Mouse (Mus musculus): ENCODE results near the gene Fam81b. TPM values are rescaled to one million over a fixed set of nuclear protein-coding genes. Genes with fewer than 3 reads are reported as not detected.

Gene Fam81b
- polyA plus RNA-seq, 1 experiment from 2014 or later = not detected

GRCm38 (mm10) chr13:76250092-76250491, 54.8 kb downstream of the Fam81b start:
- H3K4me2 ChIP-seq = no peak overlapping the region
- no peak overlapping the region for H3K4me3 ChIP-seq (ENCODE audit: low read depth, low read length)
- no peaks in the 10 kb centered on the region for H3K4me1 ChIP-seq (ENCODE audit: insufficient read depth)
- no peaks in the 10 kb centered on the region for H3K36me3 ChIP-seq (ENCODE audit: insufficient read depth)
- no peak for ATAC-seq (ENCODE audit: insufficient read depth)
- H3K9ac ChIP-seq = no peak overlapping the region
- TF ChIP-seq CTCF (IDR thresholded peaks at IDR 0.05; ENCODE audit: low read depth) = no peak
- H3K27me3 ChIP-seq (ENCODE audit: insufficient read depth, low read length) = no peaks in the 10 kb centered on the region
- WGBS = 63% methylated on average over 7 of the region's 7 CpGs
- no peaks in the 10 kb centered on the region for H3K9me3 ChIP-seq (ENCODE audit: low read depth, low read length)
- no peak overlapping the region for H3K27ac ChIP-seq (ENCODE audit: low read depth)
- DNase-seq = no peak

- Histone ChIP-seq H3K4me1 (ENCODE audit: insufficient read depth) (no peaks in the 10 kb centered on the region), H3K4me2 (no peak overlapping the region), H3K9me3 (ENCODE audit: low read depth, low read length) (no peaks in the 10 kb centered on the region), H3K36me3 (ENCODE audit: insufficient read depth) (no peaks in the 10 kb centered on the region), H3K4me3 (ENCODE audit: low read depth, low read length) (no peak overlapping the region), H3K9ac (no peak overlapping the region), H3K27me3 (ENCODE audit: insufficient read depth, low read length) (no peaks in the 10 kb centered on the region), H3K27ac (ENCODE audit: low read depth) (no peak overlapping the region)
- no peak for ATAC-seq (ENCODE audit: insufficient read depth)
- WGBS = 53% methylated on average over 1 of the region's 1 CpGs
- TF ChIP-seq CTCF (IDR thresholded peaks at IDR 0.05; ENCODE audit: low read depth) = no peak
- DNase-seq = no peak
Observed at GRCm38 (mm10) chr13:76249066-76249465, 55.8 kb downstream of the Fam81b start.

- H3K9ac ChIP-seq = no peak overlapping the region
- WGBS = 43% methylated on average over 2 of the region's 2 CpGs
- H3K36me3 ChIP-seq (ENCODE audit: insufficient read depth) = no peaks in the 10 kb centered on the region
- H3K27me3 ChIP-seq (ENCODE audit: insufficient read depth, low read length) = no peaks in the 10 kb centered on the region
- peak; percentile 54 for TF ChIP-seq CTCF (IDR thresholded peaks at IDR 0.05; ENCODE audit: low read depth)
- H3K27ac ChIP-seq (ENCODE audit: low read depth) = no peak overlapping the region
- H3K4me2 ChIP-seq = no peak overlapping the region
- H3K4me3 ChIP-seq (ENCODE audit: low read depth, low read length) = no peak overlapping the region
- H3K9me3 ChIP-seq (ENCODE audit: low read depth, low read length) = no peaks in the 10 kb centered on the region
- ATAC-seq (ENCODE audit: insufficient read depth) (no peak), DNase-seq (peak; percentile 58)
- H3K4me1 ChIP-seq (ENCODE audit: insufficient read depth) = no peaks in the 10 kb centered on the region
Observed at GRCm38 (mm10) chr13:76215397-76215796, 89.5 kb downstream of the Fam81b start.

GRCm38 (mm10) chr13:76214928-76215327, 89.9 kb downstream of the Fam81b start:
- no peak for DNase-seq
- no peak for ATAC-seq (ENCODE audit: insufficient read depth)
- Histone ChIP-seq H3K4me3 (ENCODE audit: low read depth, low read length) (no peak overlapping the region), H3K27ac (ENCODE audit: low read depth) (no peak overlapping the region), H3K36me3 (ENCODE audit: insufficient read depth) (no peaks in the 10 kb centered on the region), H3K4me1 (ENCODE audit: insufficient read depth) (no peaks in the 10 kb centered on the region), H3K9me3 (ENCODE audit: low read depth, low read length) (no peaks in the 10 kb centered on the region), H3K4me2 (no peak overlapping the region), H3K27me3 (ENCODE audit: insufficient read depth, low read length) (no peaks in the 10 kb centered on the region), H3K9ac (no peak overlapping the region)
- WGBS = 74% methylated on average over 2 of the region's 2 CpGs
- TF ChIP-seq CTCF (IDR thresholded peaks at IDR 0.05; ENCODE audit: low read depth) = no peak

GRCm38 (mm10) chr13:76199943-76200342, 104.9 kb downstream of the Fam81b start:
- no peak for ATAC-seq (ENCODE audit: insufficient read depth)
- H3K4me3 ChIP-seq (ENCODE audit: low read depth, low read length) = no peak overlapping the region
- H3K9ac ChIP-seq = no peak overlapping the region
- no peaks in the 10 kb centered on the region for H3K27me3 ChIP-seq (ENCODE audit: insufficient read depth, low read length)
- H3K9me3 ChIP-seq (ENCODE audit: low read depth, low read length) = no peaks in the 10 kb centered on the region
- H3K36me3 ChIP-seq (ENCODE audit: insufficient read depth) = no peaks in the 10 kb centered on the region
- no peak for DNase-seq
- 71% methylated on average over 4 of the region's 4 CpGs for WGBS
- TF ChIP-seq CTCF (IDR thresholded peaks at IDR 0.05; ENCODE audit: low read depth) = no peak
- no peaks in the 10 kb centered on the region for H3K4me1 ChIP-seq (ENCODE audit: insufficient read depth)
- H3K27ac ChIP-seq (ENCODE audit: low read depth) = no peak overlapping the region
- no peak overlapping the region for H3K4me2 ChIP-seq

- Histone ChIP-seq H3K36me3 (ENCODE audit: insufficient read depth) (peaks cover 1% of the 10 kb centered on the region; the same call in 1 of the 2 replicates), H3K4me3 (ENCODE audit: low read depth, low read length) (no peak overlapping the region), H3K27ac (ENCODE audit: low read depth) (no peak overlapping the region), H3K4me1 (ENCODE audit: insufficient read depth) (no peaks in the 10 kb centered on the region), H3K4me2 (no peak overlapping the region), H3K9me3 (ENCODE audit: low read depth, low read length) (no peaks in the 10 kb centered on the region), H3K9ac (no peak overlapping the region), H3K27me3 (ENCODE audit: insufficient read depth, low read length) (no peaks in the 10 kb centered on the region)
- WGBS = 69% methylated on average over 3 of the region's 3 CpGs
- ATAC-seq (ENCODE audit: insufficient read depth) = no peak
- TF ChIP-seq CTCF (IDR thresholded peaks at IDR 0.05; ENCODE audit: low read depth) = no peak
- DNase-seq = peak; percentile 5
Observed at GRCm38 (mm10) chr13:76197297-76197848, 107.5 kb downstream of the Fam81b start.

- H3K9me3 ChIP-seq (ENCODE audit: low read depth, low read length) = no peaks in the 10 kb centered on the region
- no peak for TF ChIP-seq CTCF (IDR thresholded peaks at IDR 0.05; ENCODE audit: low read depth)
- 93% methylated on average over 8 of the region's 8 CpGs for WGBS
Observed at GRCm38 (mm10) chr13:76195431-76196138, 109.3 kb downstream of the Fam81b start.

More at GRCm38 (mm10) chr13:76195431-76196138, 109.3 kb downstream of the Fam81b start:
- Histone ChIP-seq H3K4me3 (ENCODE audit: low read depth, low read length) (no peak overlapping the region), H3K36me3 (ENCODE audit: insufficient read depth) (peaks cover 18% of the 10 kb centered on the region), H3K9ac (no peak overlapping the region), H3K4me1 (ENCODE audit: insufficient read depth) (no peaks in the 10 kb centered on the region), H3K4me2 (no peak overlapping the region), H3K27me3 (ENCODE audit: insufficient read depth, low read length) (no peaks in the 10 kb centered on the region), H3K27ac (ENCODE audit: low read depth) (no peak overlapping the region)
- no peak for ATAC-seq (ENCODE audit: insufficient read depth)
- no peak for DNase-seq

All from lung, embryonic 14.5 days (tissue).